In genomic region chr4:46535094-46535830, GRCm38 (mm10) we compare ENCODE assay signal across 7 mouse cellular contexts. TPM values are rescaled to one million over a fixed set of nuclear protein-coding genes. Genes with fewer than 3 reads are reported as not detected.
DNase-seq lines count a peak whose midpoint lies in the region; ATAC-seq and TF ChIP-seq lines count a peak whose summit lies in the region.

No protein-coding gene starts in this region.

- H3K4me2 ChIP-seq in heart, embryonic 16.5 days (ENCODE audit: low read depth, low read length) = peak overlapping the region; percentile 73
- H3K4me2 ChIP-seq in liver, embryonic 15.5 days = peak overlapping the region; percentile 82
- peak overlapping the region; percentile 71 for H3K4me2 ChIP-seq in neural tube, embryonic 13.5 days

- H3K9ac ChIP-seq in heart, embryonic 16.5 days (ENCODE audit: low read length) = peak overlapping the region; percentile 69
- peak overlapping the region; percentile 57 for H3K9ac ChIP-seq in liver, embryonic 15.5 days
- H3K9ac ChIP-seq in neural tube, embryonic 13.5 days = peak overlapping the region; percentile 62

- no peaks in the 10 kb centered on the region for H3K36me3 ChIP-seq in E14TG2a.4 (ENCODE audit: insufficient read depth, low read length)
- no peaks in the 10 kb centered on the region for H3K36me3 ChIP-seq in heart, embryonic 16.5 days (ENCODE audit: control insufficient read depth, insufficient read depth)
- H3K36me3 ChIP-seq in liver, embryonic 15.5 days (replicated peaks) = 0 out of 2 replicates have a peak, but pooled peaks cover 7% of the 10 kb centered on the region
- no peaks in the 10 kb centered on the region for H3K36me3 ChIP-seq in neural tube, embryonic 13.5 days

- H3K4me1 ChIP-seq in E14TG2a.4 (replicated peaks; ENCODE audit: low read depth, low read length) = peaks cover 24% of the 10 kb centered on the region
- peaks cover 8% of the 10 kb centered on the region; the same call in 1 of the 2 replicates for H3K4me1 ChIP-seq in heart, embryonic 16.5 days (ENCODE audit: control insufficient read depth, insufficient read depth, low read length)
- peaks cover 37% of the 10 kb centered on the region for H3K4me1 ChIP-seq in liver, embryonic 15.5 days (replicated peaks)
- peaks cover 22% of the 10 kb centered on the region for H3K4me1 ChIP-seq in neural tube, embryonic 13.5 days (replicated peaks)

- ATAC-seq in heart, embryonic 16.5 days (replicated peaks; ENCODE audit: extremely low read depth, insufficient read depth, low FRiP score) = no peak
- 0 out of 2 replicates have a peak, but pooled peaks have one; percentile 29 for ATAC-seq in liver, embryonic 15.5 days (ENCODE audit: insufficient read depth)
- peak; percentile 3; the same call in 1 of the 2 replicates for ATAC-seq in neural tube, embryonic 13.5 days (ENCODE audit: low read depth)

- peak overlapping the region; percentile 80 for H3K4me3 ChIP-seq in E14TG2a.4 (replicated peaks; ENCODE audit: low read length)
- H3K4me3 ChIP-seq in heart, embryonic 16.5 days (ENCODE audit: low read length) = peak overlapping the region; percentile 72
- H3K4me3 ChIP-seq in liver, embryonic 15.5 days (replicated peaks) = peak overlapping the region; percentile 65
- peak overlapping the region; percentile 45 for H3K4me3 ChIP-seq in neural tube, embryonic 13.5 days

- H3K9me3 ChIP-seq in E14TG2a.4 (ENCODE audit: low read length) = no peaks in the 10 kb centered on the region
- no peaks in the 10 kb centered on the region for H3K9me3 ChIP-seq in heart, embryonic 16.5 days (replicated peaks; ENCODE audit: control insufficient read depth, low read length)
- no peaks in the 10 kb centered on the region for H3K9me3 ChIP-seq in liver, embryonic 15.5 days (replicated peaks)
- no peaks in the 10 kb centered on the region for H3K9me3 ChIP-seq in neural tube, embryonic 13.5 days

- TF ChIP-seq CTCF in E14TG2a.4 (conservative IDR thresholded peaks at IDR 0.05; ENCODE audit: low read length) = no peak

- peaks cover 78% of the 10 kb centered on the region for H3K27me3 ChIP-seq in E14TG2a.4 (ENCODE audit: insufficient read depth, low read length)
- H3K27me3 ChIP-seq in heart, embryonic 16.5 days (ENCODE audit: control insufficient read depth, insufficient read depth, low read length) = peaks cover 63% of the 10 kb centered on the region
- H3K27me3 ChIP-seq in liver, embryonic 15.5 days = peaks cover 46% of the 10 kb centered on the region
- peaks cover 65% of the 10 kb centered on the region for H3K27me3 ChIP-seq in neural tube, embryonic 13.5 days

- DNase-seq in T-cell, adult 2 months (ENCODE audit: low spot score) = peak; percentile 56
- DNase-seq in adrenal gland, adult 8-10 months = no peak
- DNase-seq in right cerebral cortex, postnatal 36 days (ENCODE audit: low spot score in 2 of 2) = no peak

- 7% methylated on average over 16 of the region's 16 CpGs for WGBS in heart, embryonic 16.5 days
- WGBS in liver, embryonic 15.5 days (ENCODE audit: insufficient replicate concordance) = 1% methylated on average over 16 of the region's 16 CpGs
- 7% methylated on average over 16 of the region's 16 CpGs for WGBS in neural tube, embryonic 13.5 days

- H3K27ac ChIP-seq in heart, embryonic 16.5 days (ENCODE audit: low read length) = no peak overlapping the region
- H3K27ac ChIP-seq in liver, embryonic 15.5 days (replicated peaks) = peak overlapping the region; percentile 77
- no peak overlapping the region for H3K27ac ChIP-seq in neural tube, embryonic 13.5 days (replicated peaks)

RNA-seq across cellular contexts. Expression of gene Trim14, which starts 0.7 kb away (rescaled TPM):
- polyA plus RNA-seq in heart, embryonic 16.5 days (2015; fragmentation: Nextera tagmentation; extraction: Ambion mirVana) = 1.9 and 4.7 TPM in 2 replicates
- polyA plus RNA-seq in liver, embryonic 15.5 days (2015; fragmentation: Nextera tagmentation; extraction: Ambion mirVana) = 7.4 and 9.3 TPM in 2 replicates
- 0.95 and 2.1 TPM in 2 replicates for polyA plus RNA-seq in neural tube, embryonic 13.5 days (2015; fragmentation: Nextera tagmentation; extraction: Ambion mirVana)
- total RNA-seq in adrenal gland, adult 8-10 months (2022) = 10 to 100 TPM in 2 of 4 experiments, 1 to 10 TPM in 2; 5.1 to 12.2 (median 8.2) TPM

RNA-seq across cellular contexts. Expression of gene Nans, which starts 46.2 kb away (rescaled TPM):
- 52.1 and 62.3 TPM in 2 replicates for polyA plus RNA-seq in heart, embryonic 16.5 days (2015; fragmentation: Nextera tagmentation; extraction: Ambion mirVana)
- polyA plus RNA-seq in liver, embryonic 15.5 days (2015; fragmentation: Nextera tagmentation; extraction: Ambion mirVana) = 45.1 and 51.9 TPM in 2 replicates
- 70.4 and 72.2 TPM in 2 replicates for polyA plus RNA-seq in neural tube, embryonic 13.5 days (2015; fragmentation: Nextera tagmentation; extraction: Ambion mirVana)
- total RNA-seq in adrenal gland, adult 8-10 months (2022) = 10 to 100 TPM; 35.0 to 43.4 (median 38.6) TPM
